ENCODE assay signal across 8 mouse cellular contexts in genomic region chr13:103109872-103110271, GRCm38 (mm10).
A peak's percentile ranks its signal among the peaks of the same experiment; 100 is the strongest.
DNase-seq lines count a peak whose midpoint lies in the region; ATAC-seq lines count a peak whose summit lies in the region.

No protein-coding gene starts in this region.

- DNase-seq in ES-CJ7 (ENCODE audit: low read depth, low spot score), result peak; percentile 48
- peak; percentile 84 for DNase-seq in adrenal gland, postnatal 10 days
- peak; percentile 81 for DNase-seq in embryo, embryonic 11 days
- peak; percentile 34 for DNase-seq in gonadal fat pad, adult 2 months (ENCODE audit: low read depth)
- DNase-seq in layer of hippocampus, adult 11-12 months (ENCODE audit: low spot score), result peak; percentile 79
- DNase-seq in lung, postnatal 10 days, result peak; percentile 74
- peak; percentile 73 for DNase-seq in right cerebral cortex, adult 18-20 months

- no peak; the same call in 1 of the 2 replicates for ATAC-seq in erythroblast, adult 5-6 weeks (replicated peaks; ENCODE audit: low FRiP score, poor library complexity, severe bottlenecking)

Comparison
In these comparisons a context has a peak if more than half of its experiments do, and no peak if none do; other contexts are left out.
1. DNase-seq: peak in every context shown above with its lines; median percentile 84 in adrenal gland, postnatal 10 days; 81 in embryo, embryonic 11 days; 79 in layer of hippocampus, adult 11-12 months; 74 in lung, postnatal 10 days; 73 in right cerebral cortex, adult 18-20 months; 48 in ES-CJ7; 34 in gonadal fat pad, adult 2 months.